Mouse (Mus musculus) cortical plate, adult 2 months (tissue): ENCODE measurements at regions not wholly inside any gene's neighbourhood (a gene's known extent, or its start where the extent isn't known, plus 50 kb on each side); places are given as distances from the start of the nearest gene placed in this dataset.

Source experiments
- CTCF ChIP-seq: fragments of 200-500 bp; IDR thresholded peaks from 2 replicates; pipeline ENCODE4 v1.5.1; 2011; ENCODE audit warnings: mild to moderate bottlenecking, control low read depth, low read length; ENCODE audit not compliant: insufficient read depth; ENCODE audit errors: extremely low read depth
- POLR2A ChIP-seq: fragments of 200-500 bp; IDR thresholded peaks from 2 replicates; pipeline ENCODE4 v1.6.1; 2011; ENCODE audit warnings: mild to moderate bottlenecking, low read length, control low read depth; ENCODE audit not compliant: insufficient read depth; ENCODE audit errors: extremely low read depth

DNA sequence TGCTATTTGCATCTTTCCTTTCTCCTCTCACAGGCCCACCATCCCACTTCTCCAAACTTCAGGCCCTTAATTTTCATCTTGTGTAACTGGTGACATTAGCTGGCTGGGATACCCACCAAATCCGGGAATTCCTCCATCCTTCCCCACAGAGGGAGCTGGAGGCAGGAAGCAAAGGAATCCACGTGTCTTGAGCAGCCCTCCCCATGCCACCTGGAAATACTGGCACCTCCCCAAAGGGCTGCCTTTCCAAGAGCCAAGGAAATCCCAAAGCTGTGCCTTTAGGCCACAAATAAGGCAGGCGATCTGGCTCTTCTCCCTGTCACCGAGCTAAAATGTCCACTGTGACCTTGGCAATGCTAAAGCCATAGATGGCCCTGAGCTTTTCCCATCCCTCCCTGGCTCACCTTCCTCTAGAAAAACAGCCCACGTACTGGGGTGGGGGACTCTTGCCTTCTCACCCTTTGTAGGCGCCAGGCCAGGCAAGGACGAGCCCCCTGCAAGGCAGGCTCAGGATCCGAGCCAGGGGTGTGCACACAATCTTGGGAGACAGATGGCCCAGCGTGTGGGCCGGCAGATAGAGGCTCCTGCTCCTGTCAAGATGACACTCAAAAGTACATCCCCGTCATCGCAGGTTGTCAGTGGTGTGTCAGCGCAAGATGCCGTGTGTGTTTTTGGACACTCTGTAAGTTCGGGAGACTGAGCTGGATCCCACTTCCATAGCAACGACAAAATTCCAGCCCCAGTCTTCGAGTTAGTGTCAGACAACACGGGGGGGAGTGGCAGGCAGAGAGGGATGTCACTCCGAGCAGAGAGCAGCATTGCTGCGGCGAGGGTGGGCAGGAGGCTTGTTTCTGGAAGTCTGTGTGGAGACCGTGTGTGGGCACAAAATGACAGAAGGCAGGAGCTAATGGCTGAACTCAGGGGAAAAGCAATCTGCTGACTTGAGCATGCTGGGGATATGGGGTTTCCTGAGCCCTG, 414.4 kb downstream of the Gm45692 start:
- no peak for TF ChIP-seq CTCF
- no peak for TF ChIP-seq POLR2A
